Mouse (Mus musculus): Measurements from ENCODE around the gene Fbxl13. TPM values are rescaled to one million over a fixed set of nuclear protein-coding genes. Genes with fewer than 3 reads are reported as not detected.

Fbxl13 gene
- polyA plus RNA-seq, 1 experiment from 2014 or later = 0.18 TPM

GRCm38 (mm10) chr5:21440833-21441530 lies 204.5 kb downstream of the Fbxl13 start:
- Histone ChIP-seq H3K4me3 (ENCODE audit: low read depth, low read length) (no peak overlapping the region), H3K9me3 (replicated peaks; ENCODE audit: control insufficient read depth, low read length) (no peaks in the 10 kb centered on the region), H3K36me3 (ENCODE audit: control insufficient read depth, insufficient read depth, low read length) (no peaks in the 10 kb centered on the region), H3K27ac (ENCODE audit: low read depth, low read length) (no peak overlapping the region), H3K9ac (ENCODE audit: low read length) (no peak overlapping the region), H3K27me3 (replicated peaks; ENCODE audit: control insufficient read depth, insufficient read depth, low read length) (no peaks in the 10 kb centered on the region), H3K4me1 (ENCODE audit: control insufficient read depth, insufficient read depth, low read length) (no peaks in the 10 kb centered on the region; the same call in 1 of the 2 replicates), H3K4me2 (ENCODE audit: low read length) (no peak overlapping the region)
- ATAC-seq (no peak), DNase-seq (ENCODE audit: low spot score) (peak; percentile 19)
- WGBS = 48% methylated on average over 8 of the region's 8 CpGs

- H3K36me3 ChIP-seq (ENCODE audit: control insufficient read depth, insufficient read depth, low read length) = no peaks in the 10 kb centered on the region
- H3K4me1 ChIP-seq (ENCODE audit: control insufficient read depth, insufficient read depth, low read length) = no peaks in the 10 kb centered on the region; the same call in 1 of the 2 replicates
- ATAC-seq (no peak), DNase-seq (ENCODE audit: low spot score) (no peak)
- H3K9ac ChIP-seq (ENCODE audit: low read length) = no peak overlapping the region
- no peaks in the 10 kb centered on the region for H3K9me3 ChIP-seq (replicated peaks; ENCODE audit: control insufficient read depth, low read length)
- H3K4me2 ChIP-seq (ENCODE audit: low read length) = no peak overlapping the region
- H3K27ac ChIP-seq (ENCODE audit: low read depth, low read length) = no peak overlapping the region
- H3K27me3 ChIP-seq (replicated peaks; ENCODE audit: control insufficient read depth, insufficient read depth, low read length) = no peaks in the 10 kb centered on the region
- WGBS = 94% methylated on average over 7 of the region's 7 CpGs
- H3K4me3 ChIP-seq (ENCODE audit: low read depth, low read length) = no peak overlapping the region
Observed at GRCm38 (mm10) chr5:21439446-21440110, 205.9 kb downstream of the Fbxl13 start.

DNA sequence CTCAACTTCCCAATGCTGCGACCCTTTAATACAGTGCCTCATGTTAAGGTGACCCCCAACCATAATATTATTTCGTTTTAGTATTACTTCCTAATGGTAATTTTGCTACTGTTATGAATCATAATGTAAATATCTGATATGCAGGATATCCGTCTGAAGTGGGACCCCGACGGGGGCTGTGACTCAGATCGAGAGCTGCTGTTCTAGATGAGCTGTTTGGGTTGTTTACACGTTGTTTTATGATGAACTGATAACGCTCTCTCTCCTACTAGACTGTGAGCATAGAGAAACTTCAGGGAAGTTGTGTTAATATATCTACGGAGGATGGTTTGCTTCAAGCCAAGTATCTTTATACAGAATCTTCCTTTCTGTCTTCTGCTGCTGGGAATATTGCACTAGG lies 207.0 kb downstream of the Fbxl13 start:
- no peak overlapping the region for H3K27ac ChIP-seq (ENCODE audit: low read depth, low read length)
- no peak for DNase-seq (ENCODE audit: low spot score)
- no peaks in the 10 kb centered on the region for H3K27me3 ChIP-seq (replicated peaks; ENCODE audit: control insufficient read depth, insufficient read depth, low read length)
- no peak overlapping the region for H3K9ac ChIP-seq (ENCODE audit: low read length)
- H3K36me3 ChIP-seq (ENCODE audit: control insufficient read depth, insufficient read depth, low read length) = no peaks in the 10 kb centered on the region
- no peaks in the 10 kb centered on the region for H3K9me3 ChIP-seq (replicated peaks; ENCODE audit: control insufficient read depth, low read length)
- H3K4me2 ChIP-seq (ENCODE audit: low read length) = no peak overlapping the region
- WGBS = 93% methylated on average over 9 of the region's 9 CpGs
- H3K4me3 ChIP-seq (ENCODE audit: low read depth, low read length) = no peak overlapping the region
- no peak for ATAC-seq
- H3K4me1 ChIP-seq (ENCODE audit: control insufficient read depth, insufficient read depth, low read length) = no peaks in the 10 kb centered on the region; the same call in 1 of the 2 replicates

DNA sequence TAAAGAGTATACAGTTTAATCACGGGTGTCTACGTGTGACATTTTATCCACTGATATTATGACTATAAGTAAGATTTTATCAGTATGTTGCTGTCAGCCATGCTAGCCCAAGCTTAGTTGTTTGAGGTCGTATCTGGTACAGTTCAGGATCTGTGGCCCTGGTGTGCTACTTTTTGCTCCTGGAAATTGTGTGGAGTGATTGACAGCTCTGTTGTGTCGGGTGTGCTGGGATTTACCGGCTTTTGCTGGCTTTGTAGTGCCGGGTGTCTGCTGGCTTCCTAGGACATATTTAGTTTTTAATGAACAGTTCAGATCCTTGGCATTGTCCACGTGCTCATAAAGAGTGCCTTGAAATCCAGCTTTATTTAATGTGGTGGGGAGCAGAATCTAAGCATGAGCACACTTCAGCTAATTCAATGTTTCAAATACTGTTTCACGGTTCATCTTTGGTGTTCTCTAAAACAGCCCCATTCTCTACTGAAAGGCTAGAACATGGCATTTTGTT lies 208.9 kb downstream of the Fbxl13 start:
- 28% methylated on average over 8 of the region's 8 CpGs for WGBS

GRCm38 (mm10) chr5:21434148-21434929 lies 211.1 kb downstream of the Fbxl13 start:
- 73% methylated on average over 11 of the region's 11 CpGs for WGBS
- peak; percentile 75 for DNase-seq (ENCODE audit: low spot score)
- no peak overlapping the region for H3K9ac ChIP-seq (ENCODE audit: low read length)
- H3K4me2 ChIP-seq (ENCODE audit: low read length) = no peak overlapping the region
- ATAC-seq = peak; percentile 75; the same call in 1 of the 2 replicates
- no peak overlapping the region for H3K4me3 ChIP-seq (ENCODE audit: low read depth, low read length)
- no peaks in the 10 kb centered on the region for H3K27me3 ChIP-seq (replicated peaks; ENCODE audit: control insufficient read depth, insufficient read depth, low read length)
- no peaks in the 10 kb centered on the region; the same call in 1 of the 2 replicates for H3K4me1 ChIP-seq (ENCODE audit: control insufficient read depth, insufficient read depth, low read length)
- H3K27ac ChIP-seq (ENCODE audit: low read depth, low read length) = no peak overlapping the region
- H3K36me3 ChIP-seq (ENCODE audit: control insufficient read depth, insufficient read depth, low read length) = no peaks in the 10 kb centered on the region
- no peaks in the 10 kb centered on the region for H3K9me3 ChIP-seq (replicated peaks; ENCODE audit: control insufficient read depth, low read length)

More for the DNA sequence above, 208.9 kb downstream of the Fbxl13 start:
- no peak overlapping the region for H3K4me3 ChIP-seq (ENCODE audit: low read depth, low read length)
- no peak overlapping the region for H3K9ac ChIP-seq (ENCODE audit: low read length)
- ATAC-seq = no peak
- no peaks in the 10 kb centered on the region for H3K9me3 ChIP-seq (replicated peaks; ENCODE audit: control insufficient read depth, low read length)
- no peak overlapping the region for H3K27ac ChIP-seq (ENCODE audit: low read depth, low read length)
- H3K4me1 ChIP-seq (ENCODE audit: control insufficient read depth, insufficient read depth, low read length) = no peaks in the 10 kb centered on the region; the same call in 1 of the 2 replicates
- H3K4me2 ChIP-seq (ENCODE audit: low read length) = no peak overlapping the region
- no peak for DNase-seq (ENCODE audit: low spot score)
- H3K27me3 ChIP-seq (replicated peaks; ENCODE audit: control insufficient read depth, insufficient read depth, low read length) = no peaks in the 10 kb centered on the region
- no peaks in the 10 kb centered on the region for H3K36me3 ChIP-seq (ENCODE audit: control insufficient read depth, insufficient read depth, low read length)

Other genes starting within 250 kb of the Fbxl13 start
- gene Ccdc146, start 221.0 kb downstream of the Fbxl13 start, polyA plus RNA-seq (2014; fragmentation: Nextera tagmentation; extraction: Ambion mirVana) = 0.70 and 1.0 TPM in 2 replicates
- 6.1 and 7.9 TPM in 2 replicates for gene Fam185a, start 220.7 kb downstream of the Fbxl13 start, polyA plus RNA-seq (2014; fragmentation: Nextera tagmentation; extraction: Ambion mirVana)
- 6.3 and 6.9 TPM in 2 replicates for gene Lrrc17, start 102.1 kb downstream of the Fbxl13 start, polyA plus RNA-seq (2014; fragmentation: Nextera tagmentation; extraction: Ambion mirVana)
- gene Armc10, start 179 bp upstream of the Fbxl13 start, polyA plus RNA-seq (2014; fragmentation: Nextera tagmentation; extraction: Ambion mirVana) = 93.3 and 101 TPM in 2 replicates
- 4.5 and 4.6 TPM in 2 replicates for gene Napepld, start 55.8 kb upstream of the Fbxl13 start, polyA plus RNA-seq (2014; fragmentation: Nextera tagmentation; extraction: Ambion mirVana)
- gene Pmpcb, start 91.5 kb upstream of the Fbxl13 start, polyA plus RNA-seq (2014; fragmentation: Nextera tagmentation; extraction: Ambion mirVana) = 104 and 106 TPM in 2 replicates
- 66.8 and 70.4 TPM in 2 replicates for gene Dnajc2, start 139.6 kb upstream of the Fbxl13 start, polyA plus RNA-seq (2014; fragmentation: Nextera tagmentation; extraction: Ambion mirVana)
- gene Psmc2, start 139.6 kb upstream of the Fbxl13 start, polyA plus RNA-seq (2014; fragmentation: Nextera tagmentation; extraction: Ambion mirVana) = 206 and 211 TPM in 2 replicates
- gene Slc26a5, start 220.0 kb upstream of the Fbxl13 start, polyA plus RNA-seq (2014; fragmentation: Nextera tagmentation; extraction: Ambion mirVana) = 0.17 TPM in 1 of 2 replicates, not detected in the other